Mouse (Mus musculus) cerebellum, adult 2 months (tissue): ENCODE measurements around the gene Ikzf1.

ENCODE experiments used
- CTCF ChIP-seq: fragments of 200-500 bp; IDR thresholded peaks from 2 replicates; pipeline ENCODE4 v1.5.1; 2011; ENCODE audit warnings: low read depth, mild to moderate bottlenecking, control low read depth, low read length, moderate library complexity, borderline replicate concordance; ENCODE audit not compliant: insufficient read depth
- POLR2A ChIP-seq: fragments of 200-500 bp; IDR thresholded peaks from 2 replicates; pipeline ENCODE4 v1.6.1; 2011; ENCODE audit warnings: low read length, control low read depth, borderline replicate concordance; ENCODE audit not compliant: insufficient read depth

DNA sequence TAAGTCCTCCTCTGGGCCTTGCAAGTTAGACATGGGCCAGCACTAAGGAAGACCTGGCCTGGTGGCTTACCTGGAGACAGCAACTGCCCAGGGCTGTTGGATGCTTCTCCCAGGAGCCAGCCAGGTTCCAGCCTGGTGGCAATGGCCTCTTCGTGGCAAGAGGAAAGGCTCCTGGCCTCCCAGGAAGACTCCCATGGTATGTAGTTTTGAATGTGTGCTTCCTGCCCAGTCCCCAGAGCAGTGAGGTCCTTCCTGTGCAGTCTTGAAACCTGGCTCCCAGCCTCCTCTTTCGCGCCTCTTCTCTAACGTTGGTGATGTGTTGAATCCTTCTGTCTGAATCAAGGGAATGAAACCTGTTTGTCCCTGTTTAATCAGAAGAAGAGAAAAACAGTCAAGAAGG, 11.1 kb downstream of the Ikzf1 start:
- TF ChIP-seq CTCF: no peak
- TF ChIP-seq POLR2A: no peak
